ENCODE assay signal across 8 mouse cellular contexts in the genomic region with DNA sequence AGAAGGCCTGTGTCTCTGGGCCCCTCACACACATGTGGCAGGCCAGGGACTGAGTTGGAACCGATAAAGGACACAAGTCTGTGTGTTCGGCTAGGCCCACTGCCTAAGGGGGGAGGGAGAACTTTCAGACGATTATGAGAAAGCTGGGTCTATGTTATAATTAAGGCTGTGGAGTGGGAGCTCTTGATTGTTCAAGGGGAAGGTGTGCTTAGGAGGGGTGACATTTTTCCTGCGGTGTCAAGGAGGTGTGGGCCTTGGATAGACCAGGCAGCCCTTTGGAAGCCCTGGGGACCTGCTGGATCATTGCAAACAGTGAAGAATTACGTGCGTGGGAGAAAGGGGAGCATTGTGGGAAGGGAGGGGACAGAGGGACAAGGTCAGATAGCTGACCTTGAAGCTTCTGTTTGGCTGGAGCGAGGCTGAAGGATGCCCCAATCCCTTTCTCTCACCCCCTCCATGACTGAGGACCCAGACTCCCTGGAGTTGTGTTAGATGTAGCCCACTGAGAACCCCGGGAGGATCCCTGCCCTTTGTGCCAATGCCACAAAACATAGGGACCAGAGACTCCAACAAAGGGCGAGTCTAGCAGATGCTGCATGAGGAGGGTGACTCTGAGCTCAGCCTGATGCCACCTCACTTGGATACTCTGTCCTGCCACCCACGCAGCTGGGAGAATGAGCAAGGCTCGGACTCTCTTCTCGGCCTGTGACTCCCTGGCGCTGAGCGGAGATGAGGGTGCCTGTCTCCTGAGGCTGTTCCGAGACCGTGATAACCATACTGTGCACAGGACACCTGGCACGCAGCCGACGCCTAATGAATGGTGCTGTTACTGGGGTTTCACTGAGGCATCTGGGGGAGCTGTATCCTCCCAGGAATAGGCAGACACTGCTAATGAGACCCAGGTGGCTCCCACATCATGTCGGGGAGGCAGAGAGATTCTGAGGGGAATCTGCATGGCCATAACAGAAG. TPM values are rescaled to one million over a fixed set of nuclear protein-coding genes. Genes with fewer than 3 reads are reported as not detected.
DNase-seq lines count a peak whose midpoint lies in the region; ATAC-seq and TF ChIP-seq lines count a peak whose summit lies in the region.

No protein-coding gene starts in this region.

- no peak for TF ChIP-seq CTCF in liver, postnatal 0 days (IDR thresholded peaks at IDR 0.05; ENCODE audit: low read depth)

- H3K27me3 ChIP-seq in liver, postnatal 0 days (ENCODE audit: insufficient read depth, low read length): no peaks in the 10 kb centered on the region
- no peaks in the 10 kb centered on the region for H3K27me3 ChIP-seq in hindbrain, embryonic 14.5 days (ENCODE audit: control insufficient read depth, insufficient read depth, low read length)
- peaks cover 13% of the 10 kb centered on the region; the same call in 1 of the 2 replicates for H3K27me3 ChIP-seq in limb, embryonic 13.5 days

- H3K4me1 ChIP-seq in liver, postnatal 0 days (ENCODE audit: insufficient read depth): peaks cover 22% of the 10 kb centered on the region
- H3K4me1 ChIP-seq in hindbrain, embryonic 14.5 days (replicated peaks; ENCODE audit: control insufficient read depth, insufficient read depth, low read length): peaks cover 19% of the 10 kb centered on the region; the same call in 1 of the 2 replicates
- H3K4me1 ChIP-seq in limb, embryonic 13.5 days: peaks cover 50% of the 10 kb centered on the region

- no peak overlapping the region for H3K27ac ChIP-seq in liver, postnatal 0 days (ENCODE audit: low read depth)
- peak overlapping the region; percentile 60 for H3K27ac ChIP-seq in hindbrain, embryonic 14.5 days
- H3K27ac ChIP-seq in limb, embryonic 13.5 days: peak overlapping the region; percentile 59

- WGBS in liver, postnatal 0 days (ENCODE audit: insufficient replicate concordance): 73% methylated on average over 20 of the region's 20 CpGs
- WGBS in hindbrain, embryonic 14.5 days: 41% methylated on average over 20 of the region's 20 CpGs
- 48% methylated on average over 20 of the region's 20 CpGs for WGBS in limb, embryonic 13.5 days

- no peak overlapping the region for H3K9ac ChIP-seq in liver, postnatal 0 days (replicated peaks)
- peak overlapping the region; percentile 3; the same call in 1 of the 2 replicates for H3K9ac ChIP-seq in hindbrain, embryonic 14.5 days
- 0 out of 2 replicates have a peak overlapping the region, but pooled peaks have one; percentile 21 for H3K9ac ChIP-seq in limb, embryonic 13.5 days

- no peak overlapping the region for H3K4me2 ChIP-seq in liver, postnatal 0 days (ENCODE audit: low read depth, low read length)
- no peak overlapping the region for H3K4me2 ChIP-seq in hindbrain, embryonic 14.5 days (replicated peaks)
- H3K4me2 ChIP-seq in limb, embryonic 13.5 days (replicated peaks): peak overlapping the region; percentile 31

- no peak for ATAC-seq in liver, postnatal 0 days
- no peak for ATAC-seq in hindbrain, embryonic 14.5 days (ENCODE audit: low FRiP score)
- ATAC-seq in limb, embryonic 13.5 days (ENCODE audit: low FRiP score, low read depth): no peak

- no peaks in the 10 kb centered on the region for H3K36me3 ChIP-seq in liver, postnatal 0 days (replicated peaks; ENCODE audit: insufficient read depth, low read length)
- no peaks in the 10 kb centered on the region for H3K36me3 ChIP-seq in hindbrain, embryonic 14.5 days (replicated peaks; ENCODE audit: control insufficient read depth, insufficient read depth)
- H3K36me3 ChIP-seq in limb, embryonic 13.5 days: no peaks in the 10 kb centered on the region

- TF ChIP-seq EP300 in liver, postnatal 0 days (IDR thresholded peaks at IDR 0.05; ENCODE audit: low read depth): no peak

- H3K9me3 ChIP-seq in liver, postnatal 0 days (ENCODE audit: low read length): no peaks in the 10 kb centered on the region
- no peaks in the 10 kb centered on the region for H3K9me3 ChIP-seq in hindbrain, embryonic 14.5 days (ENCODE audit: control insufficient read depth, low read length)
- H3K9me3 ChIP-seq in limb, embryonic 13.5 days: no peaks in the 10 kb centered on the region

- peak; percentile 14 for DNase-seq in liver
- DNase-seq in liver, postnatal 0 days: no peak
- peak; percentile 46 to 57 for DNase-seq in cerebellum, postnatal 25 days
- DNase-seq in hindbrain, embryonic 14.5 days (ENCODE audit: low spot score): peak; percentile 28
- peak; percentile 86 for DNase-seq in testis, postnatal 14 days (ENCODE audit: low spot score)
- no peak for DNase-seq in natural killer cell, adult 2 months (ENCODE audit: low spot score in 2 of 2)
- DNase-seq in thymus, postnatal 0 days (ENCODE audit: low spot score): no peak

- H3K4me3 ChIP-seq in liver, postnatal 0 days (ENCODE audit: low read depth, low read length): no peak overlapping the region
- no peak overlapping the region for H3K4me3 ChIP-seq in hindbrain, embryonic 14.5 days (replicated peaks; ENCODE audit: low read length)
- H3K4me3 ChIP-seq in limb, embryonic 13.5 days: no peak overlapping the region

RNA-seq across cellular contexts. Expression of a gene that starts 26.4 kb away (rescaled TPM):
- not detected in 2 replicates for polyA plus RNA-seq in liver, postnatal 0 days (2015; fragmentation: Nextera tagmentation; extraction: Ambion mirVana)
- 32.0 and 44.4 TPM in 2 replicates for polyA plus RNA-seq in hindbrain, embryonic 14.5 days (2014; fragmentation: Nextera tagmentation; extraction: Ambion mirVana)
- polyA plus RNA-seq in limb, embryonic 13.5 days (2015; fragmentation: Nextera tagmentation; extraction: Ambion mirVana): 0.34 and 0.37 TPM in 2 replicates
- 0.08 and 0.14 TPM in 2 replicates for polyA plus RNA-seq in thymus, postnatal 0 days (2015; fragmentation: Nextera tagmentation; extraction: Ambion mirVana)

RNA-seq across cellular contexts. Expression of a gene that starts 27.0 kb away (rescaled TPM):
- polyA plus RNA-seq in liver, postnatal 0 days (2015; fragmentation: Nextera tagmentation; extraction: Ambion mirVana): 4.7 and 4.9 TPM in 2 replicates
- polyA plus RNA-seq in hindbrain, embryonic 14.5 days (2014; fragmentation: Nextera tagmentation; extraction: Ambion mirVana): 16.5 and 19.6 TPM in 2 replicates
- polyA plus RNA-seq in limb, embryonic 13.5 days (2015; fragmentation: Nextera tagmentation; extraction: Ambion mirVana): 17.0 and 19.7 TPM in 2 replicates
- polyA plus RNA-seq in thymus, postnatal 0 days (2015; fragmentation: Nextera tagmentation; extraction: Ambion mirVana): 24.3 and 24.7 TPM in 2 replicates

RNA-seq across cellular contexts. Expression of a gene that starts 44.0 kb away (rescaled TPM):
- 0.49 and 0.53 TPM in 2 replicates for polyA plus RNA-seq in liver, postnatal 0 days (2015; fragmentation: Nextera tagmentation; extraction: Ambion mirVana)
- polyA plus RNA-seq in hindbrain, embryonic 14.5 days (2014; fragmentation: Nextera tagmentation; extraction: Ambion mirVana): 16.2 and 19.3 TPM in 2 replicates
- polyA plus RNA-seq in limb, embryonic 13.5 days (2015; fragmentation: Nextera tagmentation; extraction: Ambion mirVana): 14.0 and 14.1 TPM in 2 replicates
- 5.7 and 6.0 TPM in 2 replicates for polyA plus RNA-seq in thymus, postnatal 0 days (2015; fragmentation: Nextera tagmentation; extraction: Ambion mirVana)

Comparison
In these comparisons a context has a peak if more than half of its experiments do, and no peak if none do; other contexts are left out.
1. DNase-seq: peak in liver (single experiment), cerebellum, postnatal 25 days (2 of 2), hindbrain, embryonic 14.5 days (single experiment) and testis, postnatal 14 days (single experiment); none in liver, postnatal 0 days (single experiment), natural killer cell, adult 2 months (0 of 2) and thymus, postnatal 0 days (single experiment).
2. RNA of a gene that starts 26.4 kb away (polyA plus RNA-seq): 32.0 to 44.4 TPM in hindbrain, embryonic 14.5 days; 0.34 to 0.37 TPM in limb, embryonic 13.5 days, 0.08 to 0.14 TPM in thymus, postnatal 0 days and not detected in liver, postnatal 0 days; every median in the first group is over 10 times any median in the second.